Mouse (Mus musculus) thymus, postnatal 25 days (tissue): ENCODE measurements around the gene Mad1l1.
A peak's percentile ranks its signal among the peaks of the same experiment; 100 is the strongest.

ENCODE experiments used
- DNase-seq: peaks from one replicate; pipeline ENCODE4 v3.0.0; 2022

The Mad1l1 gene

DNA sequence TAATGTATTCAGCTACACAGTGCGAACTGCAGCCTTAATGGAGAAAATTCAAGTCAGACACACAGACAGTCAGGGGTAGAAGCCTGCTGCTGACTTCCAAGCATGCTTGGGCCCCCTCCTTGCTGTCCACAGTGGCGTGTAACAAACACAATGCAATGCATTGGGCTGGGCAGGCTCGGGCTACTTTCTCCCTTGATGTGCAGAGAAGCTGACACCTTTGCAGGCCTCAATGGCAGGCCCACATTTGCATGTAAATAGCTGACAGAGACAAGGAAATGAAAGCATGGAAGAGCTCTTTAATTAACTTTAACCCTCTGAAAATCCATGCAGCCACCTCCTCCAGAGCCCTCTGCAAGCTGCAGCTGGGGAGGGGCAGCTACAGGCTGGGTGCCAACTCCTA, 147.3 kb downstream of the Mad1l1 start:
- DNase-seq = no peak

DNA sequence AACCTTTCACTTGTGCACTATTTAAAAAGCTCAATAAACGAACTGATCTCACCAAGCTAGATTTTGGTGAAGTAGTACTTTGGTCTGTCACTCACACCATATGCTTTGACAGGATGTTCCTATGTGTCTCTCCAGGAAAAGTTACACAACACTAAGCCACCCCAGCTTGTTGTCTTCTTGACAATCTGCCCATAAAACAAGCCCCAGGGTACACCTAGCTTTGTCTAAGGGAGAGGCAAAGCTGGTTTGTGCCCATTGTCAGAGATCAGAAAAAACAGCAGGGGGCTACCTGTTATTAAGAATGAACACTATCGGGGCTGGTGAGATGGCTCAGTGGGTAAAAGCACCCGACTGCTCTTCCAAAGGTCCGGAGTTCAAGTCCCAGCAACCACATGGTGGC, 148.2 kb downstream of the Mad1l1 start:
- DNase-seq = no peak

GRCm38 (mm10) chr5:140171710-140172109, 149.6 kb downstream of the Mad1l1 start:
- DNase-seq = no peak

- DNase-seq = no peak
These were observed 153.8 kb downstream of the Mad1l1 start for GRCm38 (mm10) chr5:140167531-140167930.

GRCm38 (mm10) chr5:140167080-140167479, 154.3 kb downstream of the Mad1l1 start:
- no peak for DNase-seq

- DNase-seq = no peak
These were observed 157.4 kb downstream of the Mad1l1 start for GRCm38 (mm10) chr5:140163947-140164346.

GRCm38 (mm10) chr5:140162071-140162845, 159.1 kb downstream of the Mad1l1 start:
- no peak for DNase-seq

DNA sequence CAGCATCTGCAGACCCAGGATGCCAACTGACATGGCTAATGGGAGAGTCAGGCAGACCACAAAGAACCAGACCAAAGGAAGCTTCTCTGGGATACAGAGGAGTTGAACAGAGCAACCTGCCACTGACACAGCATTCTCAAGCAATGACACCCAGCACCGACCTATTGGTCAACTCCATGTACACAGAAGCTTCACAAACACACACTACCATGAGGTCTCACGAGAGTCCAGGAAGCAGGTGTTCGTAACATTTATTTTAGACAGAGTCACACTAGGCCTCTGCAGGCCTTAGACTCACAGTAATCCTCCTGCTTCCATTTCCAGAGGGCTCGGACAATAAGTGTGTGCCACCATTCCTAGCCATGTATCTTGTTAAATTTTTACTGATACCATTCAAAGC, 162.3 kb downstream of the Mad1l1 start:
- DNase-seq = no peak

DNA sequence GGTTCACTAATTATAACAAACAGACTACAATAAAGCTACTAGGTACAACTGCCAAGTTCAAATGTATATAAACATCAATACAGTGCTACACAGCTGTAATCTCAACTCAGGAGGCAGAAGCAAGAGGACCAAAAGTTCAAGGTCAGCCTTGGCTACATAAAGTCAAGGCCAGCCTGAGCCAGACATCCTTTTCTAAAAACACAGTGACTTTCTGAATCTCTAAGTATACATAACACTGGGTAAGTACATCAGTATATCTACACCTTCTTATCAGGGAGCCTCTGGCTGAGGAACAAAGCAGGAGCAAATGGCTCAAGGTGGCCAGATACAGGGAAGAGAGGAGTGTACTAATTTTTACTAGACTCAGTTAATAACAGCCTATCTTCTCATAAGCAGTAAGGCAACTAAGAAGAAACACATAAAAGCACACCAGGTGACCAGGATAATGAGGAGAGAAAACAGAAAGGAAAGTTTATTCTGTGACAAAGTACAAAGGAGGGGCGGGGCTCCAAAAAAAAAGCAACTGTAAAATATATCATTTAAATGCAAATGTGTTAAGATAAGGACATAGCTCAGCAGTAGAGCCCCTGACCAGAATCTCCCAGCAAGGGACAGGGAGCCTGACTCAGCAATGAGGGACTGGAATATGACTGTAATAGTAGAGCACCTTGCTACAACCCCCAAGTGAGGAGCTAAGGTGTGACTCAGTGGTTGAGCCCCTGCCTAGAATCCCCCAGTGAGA, 163.3 kb downstream of the Mad1l1 start:
- DNase-seq = no peak

GRCm38 (mm10) chr5:140154166-140154565, 167.2 kb downstream of the Mad1l1 start:
- no peak for DNase-seq

DNA sequence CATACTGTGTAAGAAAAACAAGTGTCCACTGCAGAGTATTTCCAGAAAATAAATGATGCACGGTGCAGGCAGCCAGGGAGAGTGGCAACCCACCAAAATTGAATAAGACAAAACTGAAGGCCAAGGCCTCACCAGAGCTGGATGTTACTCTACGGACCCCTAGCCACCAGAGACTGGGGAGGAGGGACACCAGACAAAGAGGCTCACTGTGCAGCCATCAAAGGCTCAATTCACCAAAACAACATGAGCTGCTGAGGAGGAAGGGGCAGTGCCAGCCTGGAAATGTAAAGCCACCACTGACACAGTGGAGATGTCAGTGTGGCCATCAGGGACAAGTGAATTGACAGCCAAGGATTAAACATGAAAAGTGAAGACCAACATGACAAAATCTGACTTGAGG, 169.5 kb downstream of the Mad1l1 start:
- no peak for DNase-seq

GRCm38 (mm10) chr5:140151180-140151579, 170.2 kb downstream of the Mad1l1 start:
- no peak for DNase-seq

GRCm38 (mm10) chr5:140150694-140151093, 170.7 kb downstream of the Mad1l1 start:
- no peak for DNase-seq

DNA sequence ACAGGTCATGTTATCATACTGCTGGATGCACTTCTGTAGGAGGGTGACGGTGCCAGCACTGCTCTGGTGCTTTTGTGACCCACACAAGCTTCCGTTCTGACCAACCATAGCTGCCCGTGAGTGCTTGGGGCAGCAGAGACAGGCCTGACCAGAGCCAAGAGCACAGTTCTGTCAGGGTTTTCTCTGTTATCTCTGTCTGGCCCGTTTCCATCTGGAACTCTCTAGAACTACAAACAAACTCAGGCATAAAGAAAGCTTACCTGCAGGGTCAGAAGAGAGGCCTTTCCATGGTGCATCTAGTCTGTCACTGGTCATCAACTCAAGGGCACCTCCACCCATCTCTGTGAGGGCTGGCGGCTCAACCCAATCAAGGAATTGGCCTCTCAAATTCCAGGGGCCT, 171.2 kb downstream of the Mad1l1 start:
- DNase-seq = no peak

DNA sequence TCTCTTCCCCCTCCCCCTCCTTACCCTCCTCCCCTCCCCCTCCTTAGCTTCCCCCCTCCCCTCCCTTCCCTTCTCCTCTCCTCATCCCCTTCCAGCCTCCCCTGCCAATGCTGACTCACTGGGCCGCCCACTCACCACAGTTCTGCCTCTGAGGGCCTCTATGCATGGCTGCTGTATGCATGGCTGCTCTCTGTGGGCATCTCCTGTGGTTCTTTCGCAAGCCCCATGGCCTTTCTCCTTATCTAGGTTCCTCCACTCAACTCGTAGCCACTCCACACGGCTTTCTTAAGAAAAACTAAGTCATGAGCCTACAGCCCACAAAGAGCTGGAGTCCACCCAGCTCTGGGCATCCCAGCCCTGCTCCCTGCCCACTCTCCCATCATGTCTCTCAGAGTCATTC, 172.1 kb downstream of the Mad1l1 start:
- peak; percentile 16 for DNase-seq

- peak; percentile 39 for DNase-seq
These were observed 177.8 kb downstream of the Mad1l1 start for GRCm38 (mm10) chr5:140143541-140143940.

DNA sequence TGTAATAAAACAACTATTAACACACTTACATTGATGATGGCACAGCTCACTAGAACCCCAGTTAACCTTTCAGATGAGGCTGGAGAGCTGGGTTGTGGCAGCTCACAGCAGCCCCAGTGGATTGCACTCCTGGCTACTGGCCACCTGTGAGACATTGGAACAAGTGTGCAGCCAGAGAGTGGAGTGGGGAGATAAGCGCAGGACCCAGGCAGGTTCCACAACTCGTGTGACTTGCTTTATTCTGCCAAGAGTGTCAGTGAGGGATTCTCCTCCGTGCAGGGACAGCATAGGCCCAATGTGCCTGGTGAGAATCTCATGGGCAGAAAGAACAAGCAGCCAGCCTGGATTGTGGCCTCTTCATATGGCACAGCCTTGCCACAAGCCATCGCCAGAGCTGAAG, 180.0 kb downstream of the Mad1l1 start:
- DNase-seq = no peak

GRCm38 (mm10) chr5:140140214-140140613, 181.1 kb downstream of the Mad1l1 start:
- DNase-seq = peak; percentile 63

DNA sequence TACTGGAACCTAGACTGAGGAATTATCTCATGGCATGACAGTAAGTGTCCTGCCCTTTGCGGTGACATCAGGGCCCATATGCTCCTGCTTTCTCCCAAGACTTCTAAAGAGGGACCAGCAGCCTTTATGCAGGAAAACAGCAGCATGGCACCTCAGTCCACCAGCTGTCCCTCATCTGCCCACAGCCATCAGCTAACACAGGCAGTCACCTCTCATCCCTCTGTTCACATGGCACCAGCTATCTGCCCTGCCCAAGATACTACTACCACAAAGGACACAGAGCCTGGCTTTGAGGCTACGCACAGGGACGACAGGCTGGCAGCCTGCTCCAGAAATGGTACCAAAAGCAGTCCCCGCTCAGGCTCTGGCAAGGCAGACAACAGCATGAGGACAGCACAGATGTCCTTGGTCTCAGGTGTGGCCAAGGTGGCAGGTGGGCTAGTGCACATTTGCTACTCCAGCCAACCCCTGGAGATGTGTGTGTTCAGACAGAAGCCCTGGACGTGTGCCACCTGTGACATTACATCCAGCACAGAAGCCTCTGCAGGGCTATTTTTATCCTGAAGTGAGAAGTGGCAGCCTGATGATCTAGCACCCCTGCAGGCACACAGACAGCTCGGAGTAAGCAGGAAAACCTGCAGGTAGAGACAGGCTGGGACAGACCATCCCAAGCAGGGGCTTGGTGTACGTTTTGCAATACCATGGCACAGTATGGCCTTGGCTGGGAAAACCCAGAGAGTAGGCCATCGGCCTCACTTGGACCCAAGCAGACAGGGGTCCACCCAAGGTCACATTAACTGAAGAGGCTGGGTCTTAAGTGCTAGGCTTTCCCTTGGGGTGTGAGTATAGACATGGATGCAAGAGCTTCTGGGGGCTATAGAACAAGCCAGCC, 185.4 kb downstream of the Mad1l1 start:
- DNase-seq = no peak

- no peak for DNase-seq
These were observed 187.3 kb downstream of the Mad1l1 start for GRCm38 (mm10) chr5:140134021-140134420.

GRCm38 (mm10) chr5:140128414-140128981, 192.9 kb downstream of the Mad1l1 start:
- no peak for DNase-seq

DNA sequence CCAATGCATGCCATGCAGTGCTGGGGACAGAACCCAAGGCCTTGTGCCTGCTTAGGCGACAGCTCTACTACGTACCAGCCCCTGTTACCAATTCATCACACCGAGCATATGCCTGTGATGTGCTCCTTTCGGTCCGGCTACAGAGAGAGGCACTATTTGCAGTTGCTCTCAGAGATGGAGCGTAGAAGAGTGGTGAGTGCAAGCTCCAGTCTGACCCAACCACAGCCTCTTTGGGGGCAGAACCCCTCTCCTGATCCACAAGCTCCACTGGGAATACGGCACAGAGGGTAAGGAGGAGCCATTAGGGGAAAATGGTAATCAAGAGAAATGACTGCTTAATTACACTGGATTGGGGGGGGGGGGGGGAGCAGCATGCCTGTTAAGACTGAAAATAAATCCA, 193.4 kb downstream of the Mad1l1 start:
- no peak for DNase-seq

- DNase-seq = no peak
These were observed 196.7 kb downstream of the Mad1l1 start for GRCm38 (mm10) chr5:140124626-140125025.
